Mouse (Mus musculus) CH12.LX (cell line): Measurements from ENCODE around the gene Hes1.
"Not testable (repeated sequence)": the region's sequence is repeated elsewhere in the genome, so short reads cannot be mapped to it uniquely, and the experiment has no call there.

ENCODE experiments used
- CTCF ChIP-seq, 2 experiments: IDR thresholded peaks in 1 of 2; conservative IDR thresholded peaks in 1 of 2; 2 replicates each; pipeline ENCODE4 v1.5.1; 2011 to 2012; ENCODE audit warnings: low read depth in 2 of 2, low read length in 2 of 2, improper control_type of control experiment in 1 of 2, inconsistent platforms in 1 of 2, mild to moderate bottlenecking in 1 of 2, moderate library complexity in 1 of 2
- EP300 ChIP-seq: IDR thresholded peaks from 2 replicates; pipeline ENCODE4 v1.6.1; 2011; ENCODE audit warnings: low read length, improper control_type of control experiment
- MXI1 ChIP-seq: IDR thresholded peaks from 2 replicates; pipeline ENCODE4 v1.6.1; 2011; ENCODE audit warnings: mild to moderate bottlenecking, low read depth, low read length, improper control_type of control experiment
- POLR2AphosphoS2 ChIP-seq: IDR thresholded peaks from 2 replicates; pipeline ENCODE4 v1.6.1; 2011; ENCODE audit warnings: low read depth, low read length, improper control_type of control experiment
- RAD21 ChIP-seq: IDR thresholded peaks from 2 replicates; pipeline ENCODE4 v1.6.1; 2011; ENCODE audit warnings: low read depth, mild to moderate bottlenecking, low read length, improper control_type of control experiment, moderate library complexity
- SIN3A ChIP-seq: IDR thresholded peaks from 2 replicates; pipeline ENCODE4 v1.6.1; 2012; ENCODE audit warnings: low read length, improper control_type of control experiment, inconsistent platforms
- TCF12 ChIP-seq: IDR thresholded peaks from 2 replicates; pipeline ENCODE4 v1.6.1; 2014; ENCODE audit warnings: low read depth, mild to moderate bottlenecking, inconsistent platforms, low read length, improper control_type of control experiment
- USF2 ChIP-seq: conservative IDR thresholded peaks from 2 replicates; pipeline ENCODE4 v1.6.1; 2011; ENCODE audit warnings: low read depth, low read length, improper control_type of control experiment
- ZC3H11A ChIP-seq: IDR thresholded peaks from 2 replicates; pipeline ENCODE4 v1.6.1; 2012; ENCODE audit warnings: low read depth, mild to moderate bottlenecking, inconsistent platforms, low read length, improper control_type of control experiment
- ZMIZ1 ChIP-seq: IDR thresholded peaks from 2 replicates; pipeline ENCODE4 v1.6.1; 2012; ENCODE audit warnings: low read depth, mild to moderate bottlenecking, inconsistent platforms, low read length, improper control_type of control experiment
- ZNF384 ChIP-seq: IDR thresholded peaks from 2 replicates; pipeline ENCODE4 v1.6.1; 2012; ENCODE audit warnings: low read depth, low read length, improper control_type of control experiment, inconsistent platforms

- not testable (repeated sequence) for TF ChIP-seq USF2; RAD21; MXI1; SIN3A; CTCF (conservative IDR thresholded peaks at IDR 0.05 in 1 of 2, IDR thresholded peaks at IDR 0.05 in 1 of 2; ENCODE audit: low read depth in 2 of 2, low read length in 2 of 2); ZNF384; EP300; POLR2AphosphoS2; TCF12; ZMIZ1; ZC3H11A
Observed at GRCm38 (mm10) chr16:30108167-30108566, 44.0 kb downstream of the Hes1 start.
